Mouse (Mus musculus): ENCODE measurements at regions not wholly inside any gene's neighbourhood (a gene's known extent, or its start where the extent isn't known, plus 50 kb on each side); places are given as distances from the start of the nearest gene placed in this dataset.

GRCm38 (mm10) chr14:58488803-58489202, 418.5 kb downstream of the Fgf9 start:
- no peak for ATAC-seq

- no peak for ATAC-seq
These were observed 417.5 kb downstream of the Fgf9 start for GRCm38 (mm10) chr14:58487836-58488235.

DNA sequence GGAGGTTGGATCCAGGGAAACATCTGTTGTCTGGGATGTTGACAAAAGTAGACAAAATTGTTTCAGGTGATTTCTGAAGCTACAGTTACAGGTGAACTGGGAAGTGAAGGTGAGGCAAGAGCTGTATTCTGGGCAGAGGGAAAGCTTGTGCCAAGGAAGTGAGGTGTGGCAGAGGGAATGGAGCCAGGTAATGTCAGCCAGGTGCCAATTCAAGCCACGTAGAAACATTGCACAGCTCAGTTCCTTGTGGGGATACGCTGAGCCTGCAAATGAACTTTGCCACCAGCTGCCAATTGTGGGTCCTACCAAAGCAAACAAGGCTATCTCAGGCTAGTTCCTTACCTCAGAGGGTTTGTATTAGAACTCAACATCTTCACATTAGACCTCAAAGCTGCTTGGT, 410.1 kb downstream of the Fgf9 start:
- ATAC-seq, result no peak

DNA sequence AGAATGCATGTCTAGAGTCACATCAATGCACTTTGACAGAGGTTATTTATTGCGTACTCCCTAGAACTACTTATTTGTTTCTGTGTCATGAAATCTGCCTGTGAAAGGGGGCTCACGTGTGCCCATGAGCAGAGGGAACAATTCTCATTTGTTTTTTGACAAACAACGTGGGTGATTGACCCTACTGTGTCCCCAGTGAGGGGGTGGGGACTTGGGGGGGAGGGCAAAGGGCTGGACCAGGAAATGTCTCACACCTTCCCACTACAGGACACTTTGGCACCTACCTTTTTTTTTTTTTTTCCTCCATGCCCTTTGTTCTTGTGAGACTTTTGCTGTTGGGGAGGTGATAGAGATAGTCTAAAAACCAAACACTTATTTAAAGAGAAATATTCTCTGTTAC, 400.3 kb downstream of the Fgf9 start:
- no peak for ATAC-seq

- ATAC-seq, result no peak
These were observed 398.1 kb downstream of the Fgf9 start for GRCm38 (mm10) chr14:58468451-58468850.

GRCm38 (mm10) chr14:58467856-58468255, 397.5 kb downstream of the Fgf9 start:
- ATAC-seq, result no peak

DNA sequence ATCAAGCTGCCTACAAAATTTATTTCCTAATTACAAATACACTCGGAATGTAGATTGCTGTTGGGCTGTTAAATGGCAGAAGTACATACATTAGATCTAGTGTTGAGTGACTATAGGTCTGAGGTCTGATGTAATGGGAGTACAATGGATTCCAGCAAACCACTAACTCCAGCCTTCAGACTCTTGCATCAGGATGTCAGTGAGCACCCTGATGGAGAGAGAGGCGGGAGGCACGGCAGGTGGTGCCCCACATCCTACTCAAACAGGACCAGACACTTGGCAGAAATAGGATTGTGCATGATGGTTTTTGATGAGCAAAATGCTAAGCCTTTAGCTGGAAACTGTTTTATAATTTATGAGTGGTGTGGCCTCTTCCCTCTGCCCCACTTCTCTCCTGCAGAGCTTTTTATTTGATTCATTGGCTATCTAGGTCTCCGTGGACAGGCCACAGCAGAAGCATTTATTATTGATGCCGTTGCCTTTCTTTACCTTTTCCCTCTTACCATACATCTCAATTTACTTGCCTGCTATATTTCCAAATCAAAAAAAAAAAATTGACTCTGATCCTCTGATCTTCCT, 376.5 kb downstream of the Fgf9 start:
- no peak for ATAC-seq

DNA sequence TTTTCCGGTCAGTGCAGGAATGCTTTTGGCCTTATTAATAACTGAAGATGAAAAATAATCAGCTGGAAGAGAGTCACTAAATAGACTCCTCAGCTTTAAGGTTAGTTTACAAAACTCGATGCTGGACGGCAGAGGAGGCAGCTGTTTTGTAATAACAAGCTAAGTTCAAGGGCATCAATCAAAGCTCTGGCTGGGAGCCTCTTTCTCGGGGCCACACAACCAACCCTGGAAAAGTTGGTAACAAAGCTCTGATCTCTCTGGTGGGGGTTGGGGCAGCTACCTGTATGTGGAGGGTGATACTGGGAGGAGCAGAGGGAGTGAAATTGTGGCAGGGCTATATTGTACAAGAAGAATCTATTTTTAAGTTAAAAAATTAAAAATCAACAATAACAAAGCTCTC, 374.1 kb downstream of the Fgf9 start:
- no peak for ATAC-seq

DNA sequence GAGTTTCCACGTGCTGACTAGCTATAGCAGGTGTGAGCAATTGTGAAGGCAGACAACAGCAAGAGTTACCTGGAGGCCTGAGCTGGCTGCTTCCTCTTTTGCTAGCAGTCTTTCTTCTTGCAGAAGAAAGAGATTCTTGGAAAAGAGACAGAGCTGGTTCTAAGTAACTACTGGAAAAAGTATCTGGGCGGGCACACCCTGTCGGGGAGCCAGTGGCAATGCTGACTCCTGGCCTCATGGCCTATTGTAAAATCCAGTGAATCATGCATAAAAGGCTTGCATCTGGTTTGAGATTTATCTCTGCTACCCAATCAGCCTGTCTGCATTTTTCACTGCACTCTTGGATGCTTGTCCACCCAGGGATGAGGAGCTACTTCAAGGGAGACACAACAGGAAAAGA, 372.2 kb downstream of the Fgf9 start:
- no peak for ATAC-seq

GRCm38 (mm10) chr14:58439963-58440362, 369.6 kb downstream of the Fgf9 start:
- ATAC-seq, result no peak

DNA sequence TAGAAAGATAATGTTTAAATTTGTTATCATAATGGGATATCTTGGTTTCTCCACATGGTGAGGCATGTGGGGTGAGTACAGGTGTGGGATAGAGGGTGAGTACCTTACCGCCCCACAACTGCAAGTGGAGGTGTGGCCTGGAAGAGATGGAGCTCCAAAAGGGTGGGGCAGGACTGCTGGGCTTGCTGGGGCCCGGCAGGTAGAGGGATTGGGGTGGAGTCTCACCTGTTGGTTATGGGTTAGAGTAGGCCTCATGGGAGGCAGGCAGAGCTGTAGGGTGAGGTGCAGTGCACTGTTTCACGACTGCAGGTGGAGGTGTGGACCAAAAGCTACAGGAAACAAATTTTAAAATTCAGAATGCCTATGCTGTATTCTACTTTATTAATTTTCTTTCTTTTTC, 365.7 kb downstream of the Fgf9 start:
- no peak for ATAC-seq

DNA sequence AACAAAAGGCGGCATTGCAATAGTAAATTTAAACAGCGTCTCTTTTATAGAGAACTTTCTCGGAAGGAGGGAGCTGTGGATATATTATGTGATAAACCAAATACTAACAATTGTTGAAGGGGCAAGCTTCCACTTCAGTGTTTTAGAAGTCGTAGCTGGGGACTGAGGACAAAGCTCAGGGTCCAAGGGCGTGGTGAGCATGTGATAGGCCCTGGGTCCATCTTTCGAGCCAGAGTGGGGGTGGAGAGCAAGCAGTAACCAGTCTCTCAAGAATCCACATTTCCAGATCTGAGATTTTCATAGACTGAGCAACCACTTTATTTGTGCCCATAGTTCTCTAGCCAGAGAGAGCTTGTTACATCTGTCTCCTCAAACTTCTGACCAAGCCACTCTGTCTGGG, 356.1 kb downstream of the Fgf9 start:
- ATAC-seq, result no peak

DNA sequence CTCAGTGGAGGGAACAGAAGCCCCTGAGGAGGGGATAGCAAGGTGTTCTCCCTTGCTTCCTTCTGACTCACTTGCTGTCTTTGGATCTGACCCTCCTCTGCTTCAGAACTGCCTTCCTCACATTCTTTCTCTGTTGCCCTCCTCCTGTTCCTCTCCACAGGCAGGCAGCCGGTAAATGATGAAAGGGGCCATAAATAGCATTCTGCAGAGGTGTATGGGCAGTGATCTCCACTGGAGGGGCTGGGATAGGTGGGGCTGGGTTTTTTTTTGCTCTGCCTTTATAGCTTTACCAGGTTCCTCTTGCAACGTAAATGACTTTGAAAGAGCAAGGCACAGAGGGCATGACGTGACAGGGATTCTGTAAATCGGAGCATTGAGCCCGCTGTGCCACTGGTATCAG, 351.6 kb downstream of the Fgf9 start:
- ATAC-seq, result no peak

GRCm38 (mm10) chr14:58417545-58417944, 347.2 kb downstream of the Fgf9 start:
- ATAC-seq, result no peak

DNA sequence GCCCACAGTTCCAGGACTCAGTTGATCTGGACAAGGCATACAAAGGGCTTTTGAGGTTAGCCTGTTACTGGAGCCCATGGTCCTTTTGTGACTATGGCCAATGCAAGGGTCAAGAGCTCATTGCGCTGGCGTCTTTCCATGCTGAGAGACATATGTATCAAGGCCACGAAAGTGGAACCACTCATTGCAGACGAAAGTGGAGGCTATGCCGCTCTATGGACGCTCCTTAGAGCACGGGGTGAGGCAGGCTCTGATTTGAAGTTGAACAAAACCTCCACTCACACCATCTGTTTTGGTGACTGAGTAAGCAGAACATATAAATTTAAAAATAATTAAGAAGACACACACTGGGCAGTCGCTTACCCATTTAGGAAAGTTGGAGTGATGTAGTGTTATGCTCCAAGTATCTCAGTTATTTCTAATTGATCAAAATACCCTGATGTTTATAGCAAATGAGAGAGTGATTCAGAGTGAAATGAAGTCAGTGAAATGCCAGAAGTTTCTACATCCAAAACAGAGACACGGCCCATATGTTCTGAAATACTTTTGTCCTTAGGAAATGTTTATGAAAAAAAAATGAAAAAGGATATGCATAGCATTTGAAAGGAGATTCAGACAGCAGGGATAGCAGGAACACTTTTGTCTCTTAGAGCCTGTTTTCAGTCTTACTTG, 321.8 kb downstream of the Fgf9 start:
- no peak for ATAC-seq

DNA sequence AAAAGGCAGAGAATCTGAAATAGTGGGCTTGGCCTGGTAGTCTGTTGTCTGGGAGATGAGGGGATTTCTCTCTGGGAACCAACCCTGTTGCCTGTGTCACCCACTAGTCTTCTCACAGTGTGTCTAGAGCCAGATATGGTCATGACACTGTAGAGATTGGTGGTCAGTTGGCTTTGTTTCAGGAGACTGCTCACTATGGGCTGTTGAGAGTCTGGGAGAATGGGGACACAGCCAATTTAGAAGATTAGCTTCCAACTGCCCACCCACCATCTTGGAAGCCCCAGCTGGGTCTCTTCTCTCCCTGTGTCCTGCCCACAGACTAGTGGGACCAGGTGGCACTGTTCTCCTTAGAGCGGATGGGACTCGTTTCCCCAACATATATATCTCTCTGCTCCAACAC, 320.4 kb downstream of the Fgf9 start:
- ATAC-seq, result no peak

- ATAC-seq, result no peak
These were observed 317.1 kb downstream of the Fgf9 start for GRCm38 (mm10) chr14:58387348-58388000.

DNA sequence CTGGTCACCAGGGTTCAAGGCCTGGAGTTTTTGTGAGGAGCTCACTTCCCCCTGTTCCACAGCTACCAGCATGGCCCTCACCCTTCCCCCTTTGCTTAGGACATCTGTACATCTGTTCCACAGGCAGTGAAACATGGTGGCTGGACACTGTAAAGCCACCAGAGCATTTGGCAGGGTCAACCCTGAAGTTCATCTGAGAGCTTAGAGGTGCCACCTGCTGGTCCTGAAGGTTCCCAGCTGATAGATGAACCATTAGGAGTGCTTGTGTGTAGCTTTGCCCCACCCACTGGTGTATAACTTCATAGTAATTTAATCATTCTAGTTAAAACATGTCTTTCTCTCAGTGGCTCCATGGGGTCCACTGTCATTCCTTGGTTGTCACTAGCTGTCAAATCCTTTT, 304.7 kb downstream of the Fgf9 start:
- no peak for ATAC-seq

- no peak for ATAC-seq
These were observed 286.5 kb downstream of the Fgf9 start for GRCm38 (mm10) chr14:58356824-58357223.

- ATAC-seq, result no peak
These were observed 282.6 kb downstream of the Fgf9 start for GRCm38 (mm10) chr14:58352986-58353385.

GRCm38 (mm10) chr14:58336148-58336547, 265.8 kb downstream of the Fgf9 start:
- ATAC-seq, result no peak

- ATAC-seq, result no peak
These were observed 252.8 kb downstream of the Fgf9 start for GRCm38 (mm10) chr14:58323164-58323563.

DNA sequence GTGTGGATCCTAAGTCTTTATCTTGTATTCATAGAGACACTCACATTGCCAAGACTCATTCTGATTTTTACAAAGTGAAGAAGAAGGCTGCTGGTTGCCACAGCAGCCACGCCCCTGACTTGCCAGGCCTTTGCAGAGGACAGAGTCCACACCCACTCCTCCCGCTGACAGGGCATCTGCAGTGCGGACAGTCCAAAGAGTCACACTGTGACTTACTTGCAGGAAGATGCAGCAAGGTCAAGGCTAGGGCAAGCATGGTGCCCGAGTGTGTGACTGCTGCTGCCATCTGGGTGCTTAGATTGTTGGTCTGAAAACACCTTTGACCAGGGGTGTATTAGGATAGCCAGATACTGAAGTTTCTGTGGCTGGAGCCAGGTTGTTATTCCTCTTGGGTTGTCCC, 252.1 kb downstream of the Fgf9 start:
- no peak for ATAC-seq

GRCm38 (mm10) chr14:58321875-58322274, 251.5 kb downstream of the Fgf9 start:
- ATAC-seq, result no peak
